Mouse (Mus musculus) layer of hippocampus, postnatal 10 days (tissue): ENCODE results near the gene Alkbh4. TPM values are rescaled to one million over a fixed set of nuclear protein-coding genes. Genes with fewer than 3 reads are reported as not detected.
"Not testable (repeated sequence)": the region's sequence is repeated elsewhere in the genome, so short reads cannot be mapped to it uniquely, and the experiment has no call there.

ENCODE experiments used
- DNase-seq, 2 experiments: peaks; one replicate each; pipeline ENCODE4 v3.0.0; 2021; ENCODE audit warnings: low spot score in 2 of 2
- total RNA-seq, 2 experiments: library from RNA; stranded (reverse); gene quantifications; 2 replicates each; pipeline ENCODE4 v1.2.3; 2021

The Alkbh4 gene
- total RNA-seq, 2 experiments from 2014 or later = 10.0 to 10.7 TPM

DNA sequence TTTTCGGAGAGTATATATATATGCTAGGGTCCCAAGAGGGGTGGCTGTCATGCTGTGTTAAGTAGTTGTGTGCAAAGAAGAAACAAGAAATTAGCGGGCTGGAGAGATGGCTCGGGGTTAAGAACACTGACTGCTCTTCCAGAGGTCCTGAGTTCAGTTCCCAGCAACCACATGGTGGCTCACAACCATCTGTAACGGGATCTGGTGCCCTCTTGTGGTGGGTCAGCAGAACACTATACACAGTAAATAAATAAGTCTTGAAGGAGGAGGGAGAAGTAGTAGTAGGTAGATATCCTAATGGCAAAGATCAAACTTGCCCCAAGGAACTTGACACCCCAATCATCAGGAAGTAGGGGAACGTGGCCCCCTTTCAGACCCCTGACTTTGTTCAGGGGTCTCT, 6.8 kb downstream of the Alkbh4 start:
- DNase-seq = no peak

DNA sequence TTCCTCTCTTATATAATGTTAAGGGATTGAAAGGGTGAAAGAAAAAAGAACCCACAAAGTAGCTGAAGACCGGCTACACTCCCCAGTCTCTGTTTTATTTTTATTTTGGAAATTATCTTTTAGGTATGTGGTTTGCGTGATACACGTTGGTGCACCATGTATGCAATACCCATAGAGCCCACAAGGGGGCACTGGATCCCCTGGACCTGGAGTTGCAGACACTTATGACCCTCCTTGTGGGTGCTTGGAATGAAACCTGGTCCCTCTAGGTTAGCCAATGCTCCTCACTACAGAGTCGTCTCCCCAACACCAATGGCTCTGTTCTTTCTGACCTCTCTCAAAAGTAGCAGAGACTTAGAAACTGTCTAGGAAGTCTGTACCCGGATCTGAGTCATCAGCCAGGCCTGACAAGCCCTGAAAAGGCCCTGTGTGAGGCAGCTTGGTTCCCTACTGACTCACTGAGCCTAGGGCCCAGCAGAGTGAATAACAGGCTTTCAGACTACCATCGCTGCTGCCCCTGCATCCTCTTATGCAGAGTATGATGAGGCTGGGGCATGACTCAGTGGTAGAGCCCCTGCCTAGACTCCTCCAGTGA, 7.3 kb downstream of the Alkbh4 start:
- no peak for DNase-seq

DNA sequence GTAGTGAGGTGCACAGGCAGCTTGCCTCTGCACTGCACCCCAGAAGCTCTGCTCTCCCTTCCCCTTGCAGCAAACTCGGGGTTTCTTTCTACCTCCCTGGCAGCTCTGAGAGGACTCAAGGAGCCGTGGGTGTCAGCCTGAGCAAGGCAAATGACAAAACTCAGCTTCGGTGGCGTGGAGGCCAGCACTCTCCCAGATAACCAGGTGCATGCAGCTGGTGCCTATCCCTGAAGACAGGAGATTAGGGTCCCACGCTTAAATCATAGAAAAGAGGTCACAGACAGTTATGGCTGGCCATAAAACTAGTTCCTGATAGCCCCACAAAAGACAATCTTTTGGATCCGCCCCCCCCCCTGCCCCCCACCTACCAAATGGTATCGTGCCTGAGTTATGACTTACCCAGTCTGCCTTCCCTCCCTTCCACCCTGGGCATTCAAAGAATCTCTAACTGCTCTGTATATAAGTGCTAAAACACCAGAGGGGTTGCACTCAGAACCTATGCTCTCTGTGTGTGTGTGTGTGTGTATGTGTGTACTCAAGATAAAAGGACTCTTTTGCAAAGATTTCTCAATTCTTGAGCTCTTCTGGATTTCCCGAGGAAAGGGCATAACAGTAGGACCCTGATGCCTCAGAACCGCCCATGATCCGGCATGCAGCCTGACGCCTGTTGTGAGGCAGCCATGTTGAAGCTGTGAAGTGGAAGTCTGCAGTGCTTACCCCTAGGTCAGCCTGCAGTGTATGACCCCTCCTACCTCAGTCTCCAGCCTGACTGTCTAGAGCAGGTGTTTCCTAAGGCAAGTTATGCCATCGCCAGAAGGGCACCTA, 8.9 kb downstream of the Alkbh4 start:
- DNase-seq = no peak

DNA sequence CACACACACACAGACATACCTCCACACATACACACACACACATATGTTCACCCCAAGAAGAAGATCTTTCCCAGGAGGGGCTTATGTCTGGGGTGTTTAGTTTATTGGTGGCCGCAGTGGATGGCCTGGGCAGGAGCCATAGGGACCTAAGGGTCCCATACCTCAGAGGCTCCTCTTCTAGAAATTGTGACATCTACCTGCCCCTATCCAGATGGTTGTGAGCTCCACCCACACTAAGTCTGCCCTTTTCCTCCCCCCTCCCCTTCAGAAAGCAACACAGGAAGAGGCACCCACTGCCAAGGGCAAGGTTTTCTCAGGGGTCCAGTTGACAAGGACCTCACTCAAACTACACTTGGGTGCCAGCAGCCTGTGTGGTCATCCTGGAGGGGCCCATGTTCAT, 11.0 kb downstream of the Alkbh4 start:
- DNase-seq = no peak

DNA sequence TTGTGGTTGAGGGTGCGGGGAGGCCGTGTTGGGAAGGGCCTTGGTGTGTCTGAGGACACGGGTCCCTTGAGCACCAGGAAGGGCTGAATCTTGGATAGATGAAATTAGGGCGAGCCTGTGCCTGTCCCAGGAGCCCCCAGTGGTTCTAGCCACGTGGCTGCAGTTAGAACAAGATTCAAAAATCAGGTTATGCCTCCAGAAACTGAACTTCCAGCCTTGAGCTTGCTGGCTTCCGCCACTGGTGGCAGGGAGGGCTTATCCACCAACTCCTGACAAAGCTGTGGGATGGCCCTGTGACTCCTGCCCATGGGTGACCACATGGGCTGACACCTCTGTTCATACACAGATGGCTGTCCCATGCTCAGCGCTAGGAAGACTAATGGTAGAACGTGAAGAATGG, 11.8 kb downstream of the Alkbh4 start:
- no peak for DNase-seq

DNA sequence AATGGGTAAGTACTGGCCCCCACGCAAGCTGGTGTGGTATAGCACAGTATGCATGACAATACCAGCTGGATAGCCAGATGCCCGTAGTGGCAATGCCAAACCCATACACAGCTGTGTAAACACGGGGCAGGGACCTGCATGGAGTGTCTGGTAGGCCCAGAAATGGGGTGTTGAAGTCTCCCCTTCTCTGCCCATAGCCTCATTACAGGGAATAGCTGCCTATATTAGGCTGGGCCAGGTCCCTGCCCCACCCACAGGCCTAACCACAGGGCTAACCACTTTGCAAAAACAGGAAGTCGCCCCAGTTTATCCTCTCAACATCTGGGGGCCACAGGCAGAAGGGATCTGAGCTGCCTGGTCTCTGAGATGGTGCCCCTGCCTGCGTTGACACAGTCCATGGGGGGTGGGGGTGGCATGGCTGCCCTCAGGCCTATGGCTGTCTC, 13.2 kb downstream of the Alkbh4 start:
- not testable (repeated sequence) for DNase-seq

DNA sequence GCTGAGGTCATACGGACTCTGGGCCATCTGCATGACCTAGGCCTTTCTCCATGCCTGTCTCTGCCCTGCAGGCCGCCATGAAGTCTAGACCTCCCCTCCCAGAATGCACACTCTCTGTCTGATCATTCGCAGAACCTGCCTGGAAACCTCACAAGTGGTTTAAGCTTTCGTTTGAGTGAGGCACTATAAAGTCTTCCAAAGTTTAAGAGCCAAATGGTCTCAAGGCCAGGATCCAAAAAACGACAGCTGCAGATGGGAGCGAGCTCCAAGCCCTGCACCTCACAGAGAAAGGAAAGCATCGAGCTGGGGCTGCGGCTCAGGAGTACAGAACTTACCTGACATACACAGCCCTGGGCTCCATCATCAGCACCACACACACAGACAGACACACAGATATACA, 16.4 kb downstream of the Alkbh4 start:
- DNase-seq = no peak

DNA sequence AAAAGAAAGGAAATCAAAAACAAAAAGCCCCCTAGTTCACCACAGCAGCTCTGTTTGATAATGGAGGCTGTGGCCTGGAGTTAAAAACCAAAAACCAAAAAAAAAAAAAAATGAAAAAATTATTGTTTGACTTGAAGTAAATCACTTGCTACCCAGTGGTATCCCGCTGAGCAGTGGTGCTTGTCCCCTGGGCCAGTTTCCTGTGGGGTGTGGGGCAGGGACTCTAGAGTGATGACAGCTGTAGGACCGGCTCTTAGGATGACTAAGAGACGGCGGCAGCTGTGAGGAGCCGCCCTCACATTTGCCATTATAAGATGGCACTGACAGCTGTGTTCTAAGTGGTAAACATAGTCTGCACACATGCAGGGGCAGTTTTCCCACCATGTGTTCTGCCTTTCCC, 19.5 kb downstream of the Alkbh4 start:
- DNase-seq = no peak

DNA sequence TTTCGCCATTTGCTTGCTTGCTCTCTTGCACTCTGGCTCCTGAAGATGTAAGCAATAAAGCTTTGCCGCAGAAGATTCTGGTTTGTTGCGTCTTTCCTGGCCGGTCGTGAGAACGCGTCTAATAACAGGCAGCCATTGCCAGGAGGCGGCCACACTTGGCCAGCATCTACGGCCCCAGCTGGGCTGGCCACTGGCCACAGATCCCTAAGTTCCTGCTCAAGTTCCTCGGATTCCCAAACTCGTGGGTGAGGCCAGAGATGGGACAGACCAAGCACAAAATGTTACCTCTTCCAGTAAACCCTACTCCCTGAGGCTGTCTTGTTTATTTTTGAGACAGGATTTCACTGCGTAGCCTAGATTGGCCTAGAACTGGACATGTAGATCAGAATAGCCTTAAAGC, 24.1 kb downstream of the Alkbh4 start:
- DNase-seq = not testable (repeated sequence)

DNA sequence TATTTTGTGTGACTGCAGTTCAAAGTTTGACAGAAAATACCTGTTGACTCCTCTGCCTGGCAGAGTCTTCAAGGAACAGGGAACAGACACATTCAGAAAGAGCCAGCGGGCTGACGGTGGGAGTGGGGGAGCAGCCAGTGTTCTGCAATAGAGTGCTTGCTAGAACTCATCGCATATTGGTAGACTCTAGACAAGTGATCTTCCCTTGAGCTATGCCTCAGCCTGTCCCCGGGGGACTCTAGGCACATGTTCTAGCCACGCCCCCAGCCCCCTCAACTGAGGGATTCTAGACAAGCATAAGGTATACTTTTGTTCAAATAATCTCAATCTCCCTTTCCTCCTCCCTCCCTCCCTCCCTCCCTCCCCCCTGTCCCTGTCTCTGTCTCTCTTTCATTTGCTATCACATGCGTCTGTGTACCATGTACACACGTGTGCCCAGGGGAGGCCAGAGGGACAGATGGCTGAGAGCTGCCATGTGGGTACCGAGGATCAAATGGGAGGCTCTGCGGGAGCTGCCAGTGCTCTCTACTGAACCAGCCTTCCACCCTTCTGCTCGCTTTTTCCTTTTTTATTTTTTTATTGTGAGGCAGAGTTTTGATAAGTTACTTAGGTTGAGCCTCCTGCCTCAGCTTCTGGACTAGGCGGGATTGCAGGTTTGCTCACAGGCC, 28.0 kb downstream of the Alkbh4 start:
- peak in 1 of 2 experiments; percentile 56 for DNase-seq

DNA sequence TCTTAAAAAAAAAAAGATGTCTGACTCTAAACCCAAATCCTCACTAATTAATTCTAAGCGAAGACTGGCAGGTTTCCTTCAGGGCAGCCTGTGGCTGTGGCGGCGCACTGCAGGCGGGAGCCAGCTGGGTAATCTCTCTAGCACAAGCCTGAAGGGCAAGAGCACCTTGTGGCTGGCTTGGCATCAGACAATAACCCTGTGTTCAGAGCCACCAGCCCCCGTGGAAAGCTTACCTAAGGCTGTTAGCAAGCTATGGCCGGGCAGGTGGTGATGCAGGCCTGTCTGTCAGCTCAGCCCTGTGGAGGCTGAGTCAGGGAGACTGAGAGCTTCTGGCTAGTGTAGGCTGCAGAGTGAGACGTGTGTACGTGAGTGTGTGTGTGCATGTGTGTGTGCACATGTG, 29.3 kb downstream of the Alkbh4 start:
- no peak for DNase-seq

DNA sequence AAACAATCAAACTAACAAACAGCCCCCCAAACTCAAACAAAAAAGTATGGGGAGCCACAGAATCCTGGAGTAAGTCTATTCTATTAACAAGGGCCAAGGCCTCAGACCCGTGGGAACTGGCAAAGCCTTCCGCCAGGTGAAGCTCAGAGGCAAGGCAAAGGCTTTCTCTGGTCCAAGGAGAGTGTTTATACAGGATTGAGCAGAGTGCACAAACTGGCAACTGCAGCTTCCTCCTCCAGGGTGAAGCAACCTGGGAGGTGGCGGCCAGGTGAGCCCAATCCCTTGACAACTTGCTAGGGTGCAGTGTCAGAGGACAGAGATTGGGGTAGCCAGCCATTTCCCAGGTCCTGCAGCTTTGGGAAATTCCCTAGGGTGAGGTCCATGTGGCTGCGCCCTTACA, 31.4 kb downstream of the Alkbh4 start:
- DNase-seq = no peak

DNA sequence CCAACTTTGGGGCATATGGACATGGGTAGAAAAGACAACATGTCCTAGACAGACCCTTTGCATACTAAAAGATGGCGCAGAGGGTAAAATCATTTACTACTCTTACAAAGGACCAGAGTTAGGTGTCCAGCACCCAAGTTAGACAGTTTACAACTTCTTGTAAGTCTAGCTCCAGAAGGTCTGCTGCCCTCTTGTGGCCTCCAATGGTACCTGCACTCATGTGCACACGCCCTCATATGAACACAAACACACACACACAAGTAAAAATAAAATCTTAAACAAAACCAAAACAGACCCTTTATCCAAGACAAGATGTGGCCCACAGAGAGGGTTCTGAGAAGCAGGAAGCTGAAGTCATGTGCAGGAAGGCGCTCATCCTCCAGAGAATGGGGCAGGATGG, 32.1 kb downstream of the Alkbh4 start:
- DNase-seq = no peak

DNA sequence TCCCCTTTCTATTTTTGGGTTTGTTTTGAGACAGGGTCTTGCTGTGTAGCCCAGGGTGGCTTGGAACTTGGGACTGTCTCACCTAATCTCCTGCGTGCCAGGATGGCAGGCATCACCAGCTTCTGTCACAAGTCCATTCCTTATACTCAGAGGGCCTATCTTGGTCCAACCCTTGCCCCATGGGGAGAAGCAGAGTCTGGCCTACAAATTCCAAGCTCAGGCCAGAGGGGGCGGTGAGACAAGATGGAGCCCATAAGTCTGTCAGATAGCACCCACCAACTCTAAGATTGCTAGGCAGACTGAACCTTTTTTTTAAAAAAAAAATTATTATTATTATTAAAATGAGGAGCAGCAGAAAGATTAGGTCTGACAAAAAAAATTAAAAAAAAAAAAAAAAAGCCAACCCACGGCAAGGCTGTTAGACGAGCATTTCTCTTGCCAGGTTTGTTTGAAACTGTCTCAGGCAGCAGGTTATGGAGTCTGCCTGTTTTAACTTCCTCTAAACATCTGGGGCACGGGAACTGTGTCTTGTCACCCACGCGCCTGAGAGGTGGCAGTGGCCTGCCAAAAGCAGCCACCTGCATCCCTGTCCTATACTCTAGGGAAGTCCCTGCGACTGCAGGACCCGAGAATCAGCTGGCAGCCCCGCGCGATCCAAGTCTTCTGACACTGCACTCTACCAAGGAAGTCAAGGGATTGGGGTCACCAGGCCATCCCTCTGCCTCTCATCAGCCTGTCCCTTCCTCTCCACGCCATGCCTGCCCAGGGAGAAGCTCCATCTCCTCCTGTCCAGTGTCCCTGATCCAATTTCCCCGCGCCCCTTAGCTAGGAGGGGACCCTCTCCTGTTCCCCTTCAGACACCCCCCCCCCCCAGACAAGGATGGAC, 33.9 kb downstream of the Alkbh4 start:
- peak in 1 of 2 experiments; percentile 56 for DNase-seq

DNA sequence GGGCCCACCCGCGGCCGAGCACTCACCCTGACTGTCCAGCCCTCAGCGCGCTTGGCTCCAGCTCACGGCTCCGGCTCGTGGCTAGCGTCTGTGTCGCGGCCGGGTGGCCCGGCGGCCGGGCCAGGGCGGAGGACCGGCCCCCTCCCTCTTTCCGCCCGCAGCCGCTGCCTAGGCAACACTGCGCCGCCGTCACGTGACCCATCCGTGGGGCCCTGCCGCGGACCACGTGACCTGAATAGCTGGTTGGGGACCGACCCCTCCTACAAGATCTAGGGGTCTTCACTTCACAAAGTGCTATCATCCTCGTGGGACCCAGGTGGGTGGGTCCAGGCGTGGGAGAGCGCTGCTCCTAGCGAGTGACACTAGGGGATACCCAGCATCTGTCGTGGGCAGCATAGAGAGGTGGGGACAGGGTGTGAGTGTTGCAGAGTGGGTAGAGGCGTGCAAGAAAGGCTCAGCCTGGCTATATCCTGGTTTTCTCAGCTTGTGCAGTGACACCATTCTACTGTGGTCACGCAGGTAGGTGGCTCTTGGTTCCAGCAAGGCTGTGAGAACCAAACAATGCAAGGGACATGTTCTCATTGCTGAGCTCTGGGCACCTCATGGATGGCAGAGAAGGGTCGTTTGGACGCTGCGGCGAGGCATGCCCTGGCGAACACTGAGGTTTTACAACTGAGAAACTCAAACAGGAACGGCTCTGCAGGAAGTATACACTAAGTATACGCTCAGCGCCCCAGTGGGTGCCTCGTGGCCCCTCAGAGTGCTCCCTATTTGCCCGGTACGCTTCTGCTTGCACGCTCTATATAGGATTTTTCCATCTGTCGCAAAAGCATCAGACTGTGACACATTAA, 34.8 kb downstream of the Alkbh4 start, which contains the start of gene Orai2:
Gene Orai2 (minus strand): TSS at position 202 of the 851 bp plus-strand sequence.
- peak; percentile 83 to 89 for DNase-seq

DNA sequence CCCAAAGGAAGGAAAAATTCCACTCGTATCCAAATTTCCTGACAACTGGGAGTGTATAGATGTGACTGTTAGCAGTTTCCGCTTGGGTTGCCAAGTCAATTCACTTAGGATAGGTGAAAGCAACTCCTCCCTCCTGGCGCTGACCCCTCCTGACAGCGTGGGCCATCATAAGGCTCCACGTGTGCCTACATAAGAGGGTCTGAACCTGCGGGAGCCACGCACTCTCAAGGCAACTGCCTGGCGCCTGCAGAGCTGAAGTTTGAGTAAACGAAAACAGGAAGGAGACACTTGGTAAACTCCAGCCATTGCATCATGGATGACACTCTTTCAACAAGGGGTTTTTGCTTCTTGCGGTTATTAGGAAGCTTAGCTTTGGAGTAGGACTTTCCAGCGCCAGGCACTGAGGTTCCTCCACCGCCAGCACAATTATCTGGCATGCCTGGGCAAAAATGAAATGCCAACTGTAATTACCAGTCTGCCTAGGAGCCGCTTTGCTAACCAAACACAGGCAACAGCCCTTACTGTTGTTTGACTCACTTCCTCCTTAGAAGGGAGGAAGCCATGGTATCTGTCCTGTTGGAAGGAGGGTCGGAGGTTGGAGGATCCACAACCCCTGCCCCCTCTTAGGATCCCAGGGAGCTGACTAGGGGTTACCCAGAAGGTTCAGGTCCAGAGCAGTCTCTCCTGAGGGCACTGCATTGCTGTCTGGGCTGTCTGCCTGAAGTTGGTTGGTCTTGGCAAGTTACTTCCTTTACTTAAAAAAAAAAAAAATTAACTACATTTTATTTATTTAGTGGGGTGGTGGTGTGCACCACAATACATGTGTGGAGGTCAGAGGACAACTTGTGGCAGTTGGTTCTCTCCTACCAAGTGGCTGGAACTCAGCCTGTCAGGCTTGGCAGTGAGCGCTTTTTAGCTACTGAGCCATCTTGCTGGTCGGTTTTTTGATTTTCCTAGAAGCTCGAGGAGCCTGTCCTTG, 35.7 kb downstream of the Alkbh4 start:
- peak in 1 of 2 experiments; percentile 41 for DNase-seq

DNA sequence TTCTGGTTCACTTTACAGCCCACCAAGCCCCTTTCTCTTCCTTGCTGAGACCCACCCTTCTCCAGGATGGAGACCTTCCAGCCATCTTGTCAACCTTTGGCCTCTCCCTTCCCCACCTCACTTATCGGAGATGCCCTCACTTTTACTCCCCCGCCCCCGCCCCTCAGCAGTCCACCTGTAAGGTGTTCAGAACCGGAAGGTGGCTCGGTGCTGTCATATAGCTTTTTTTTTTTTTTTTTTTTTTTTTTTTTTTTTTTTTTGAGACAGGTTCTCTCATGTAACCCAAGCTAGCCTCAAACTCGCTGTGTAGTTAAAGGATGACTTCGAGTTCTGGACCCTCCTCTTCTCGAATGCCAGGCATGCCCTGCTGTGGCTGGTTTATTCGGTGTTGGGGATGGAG, 37.0 kb downstream of the Alkbh4 start:
- DNase-seq = no peak

DNA sequence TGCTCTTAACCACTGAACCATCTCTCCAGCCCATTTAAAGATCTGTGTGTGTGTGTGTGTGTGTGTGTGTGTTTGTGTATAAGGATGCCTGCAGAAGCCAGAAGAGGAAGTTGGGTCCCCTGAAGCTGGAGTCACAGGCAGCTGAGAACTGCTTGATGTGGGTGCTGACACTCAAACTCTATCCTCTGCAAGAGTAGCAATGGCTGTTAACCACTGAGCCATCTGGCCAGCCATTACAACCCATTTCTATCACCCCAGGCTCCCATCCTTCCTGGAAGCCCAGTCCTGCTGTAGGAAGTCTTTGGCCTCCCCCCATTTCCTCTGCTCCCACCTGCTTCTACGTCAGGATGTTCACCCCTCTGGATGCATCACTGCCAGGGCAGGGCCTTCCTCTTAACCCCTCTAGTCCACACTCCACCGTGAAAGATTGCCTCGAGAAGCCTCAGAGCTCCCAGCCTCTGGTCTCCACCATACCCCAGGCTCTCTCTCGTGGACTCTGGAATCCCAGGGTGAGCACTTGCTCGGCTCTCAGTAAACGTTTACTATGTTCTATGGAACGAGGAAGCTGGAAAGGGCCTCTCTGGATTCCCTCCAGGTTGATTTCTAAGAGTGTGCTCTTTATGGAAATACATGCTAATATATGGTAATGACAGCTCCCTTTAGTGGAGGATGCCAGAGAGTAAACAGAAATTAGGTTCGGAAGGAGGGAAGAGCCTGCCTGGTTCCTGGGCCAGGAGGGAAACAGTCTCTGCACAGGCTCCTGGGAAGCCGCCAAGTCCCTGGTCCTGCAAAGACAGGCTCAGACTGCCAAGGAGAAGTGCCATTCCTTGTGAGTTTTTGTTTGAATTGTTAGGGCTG, 37.9 kb downstream of the Alkbh4 start:
- peak; percentile 55 to 68 for DNase-seq
